Mouse (Mus musculus): ENCODE data around the gene Dusp16. TPM values are rescaled to one million over a fixed set of nuclear protein-coding genes. Genes with fewer than 3 reads are reported as not detected.

The Dusp16 gene
- polyA plus RNA-seq, 1 experiment = 4.8 TPM

DNA sequence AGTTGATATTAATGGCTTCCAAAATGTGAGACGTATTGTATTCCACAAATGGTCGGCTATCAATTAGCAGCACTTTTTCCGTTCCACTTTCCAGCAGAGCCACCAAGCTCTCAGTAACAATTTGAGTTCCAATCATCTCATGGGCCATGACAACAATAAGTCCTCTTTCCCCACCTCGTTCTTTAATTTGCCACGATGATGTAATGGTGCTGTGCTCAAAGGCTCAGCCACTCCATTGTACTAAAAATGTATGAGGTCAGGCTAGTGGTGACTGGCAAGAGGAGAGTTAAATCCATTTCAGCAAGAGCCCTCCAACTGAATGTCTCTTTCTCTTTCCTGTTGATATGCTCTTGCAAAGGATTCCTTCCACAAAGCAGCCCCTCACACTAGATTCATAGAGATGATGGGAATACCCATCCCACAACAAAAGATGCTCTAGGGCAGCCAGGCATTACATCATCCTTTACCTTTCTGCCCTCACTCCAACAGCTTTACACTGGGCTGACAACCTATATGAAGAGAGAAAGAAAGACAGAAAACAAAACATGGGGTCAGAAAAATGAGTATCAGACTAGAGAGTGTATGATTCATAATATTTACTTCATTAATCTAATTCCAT lies 31.4 kb downstream of the Dusp16 start:
- no peak overlapping the region for H3K4me3 ChIP-seq
- peaks cover 3% of the 10 kb centered on the region for H3K36me3 ChIP-seq (ENCODE audit: control insufficient read depth, insufficient read depth)
- no peak overlapping the region for H3ac ChIP-seq (ENCODE audit: control insufficient read depth, insufficient read length)
- H3K4me2 ChIP-seq (ENCODE audit: low read depth) = no peak overlapping the region
- no peaks in the 10 kb centered on the region for H3K27me3 ChIP-seq (ENCODE audit: control insufficient read depth, insufficient read depth, insufficient read length)
- peaks cover 25% of the 10 kb centered on the region for H3K79me2 ChIP-seq (ENCODE audit: control insufficient read depth, insufficient read depth)
- no peak for TF ChIP-seq MAX (IDR thresholded peaks at IDR 0.05; ENCODE audit: low read depth)
- no peak for TF ChIP-seq USF1 (IDR thresholded peaks at IDR 0.05; ENCODE audit: low read depth)
- no peak for TF ChIP-seq TCF3 (IDR thresholded peaks at IDR 0.05; ENCODE audit: insufficient read length, low read depth)
- no peak for TF ChIP-seq SRF (IDR thresholded peaks at IDR 0.05; ENCODE audit: control insufficient read depth, insufficient read length, low read depth)
- TF ChIP-seq MYOD1 (IDR thresholded peaks at IDR 0.05; ENCODE audit: control insufficient read depth in 1 of 3, insufficient read length in 2 of 3, low read depth in 2 of 3) = no peak
- no peak for TF ChIP-seq POLR2A (IDR thresholded peaks at IDR 0.05; ENCODE audit: insufficient read length, low read depth)
- TF ChIP-seq E2F4 (IDR thresholded peaks at IDR 0.05; ENCODE audit: insufficient read depth) = no peak
- TF ChIP-seq TCF12 (IDR thresholded peaks at IDR 0.05; ENCODE audit: insufficient read depth, poor library complexity, severe bottlenecking) = no peak
- TF ChIP-seq MYOG (IDR thresholded peaks at IDR 0.05; ENCODE audit: control insufficient read depth in 1 of 3, insufficient read depth in 1 of 3, insufficient read length in 2 of 3, low read depth in 2 of 3) = no peak

DNA sequence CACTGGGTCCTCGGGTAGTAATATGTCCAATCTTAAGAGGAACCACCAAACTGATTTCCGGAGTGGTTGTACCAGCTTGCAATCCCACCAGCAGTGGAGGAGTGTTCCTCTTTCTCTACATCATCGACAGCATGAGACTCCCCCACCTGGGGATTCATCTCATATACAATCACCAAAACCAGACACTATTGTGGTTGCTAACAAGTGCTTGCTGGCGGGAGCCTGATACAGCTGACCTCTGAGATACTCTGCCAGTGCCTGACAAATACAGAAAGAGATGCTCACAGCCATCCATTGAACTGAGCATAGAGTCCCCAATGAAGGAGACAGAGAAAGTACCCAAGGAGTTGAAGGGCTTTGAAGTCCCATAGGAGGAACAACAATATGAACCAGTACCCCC lies 36.4 kb downstream of the Dusp16 start:
- H3K79me2 ChIP-seq (ENCODE audit: control insufficient read depth, insufficient read depth) = peaks cover under 1% of the 10 kb centered on the region
- H3K4me3 ChIP-seq = no peak overlapping the region
- peaks cover 3% of the 10 kb centered on the region for H3K36me3 ChIP-seq (ENCODE audit: control insufficient read depth, insufficient read depth)
- TF ChIP-seq MYOG (IDR thresholded peaks at IDR 0.05; ENCODE audit: control insufficient read depth in 1 of 3, insufficient read depth in 1 of 3, insufficient read length in 2 of 3, low read depth in 2 of 3) (no peak), REST (IDR thresholded peaks at IDR 0.05; ENCODE audit: insufficient read depth, insufficient read length) (no peak), MAX (IDR thresholded peaks at IDR 0.05; ENCODE audit: low read depth) (no peak), MYOD1 (IDR thresholded peaks at IDR 0.05; ENCODE audit: control insufficient read depth in 1 of 3, insufficient read length in 2 of 3, low read depth in 2 of 3) (no peak), SRF (IDR thresholded peaks at IDR 0.05; ENCODE audit: control insufficient read depth, insufficient read length, low read depth) (no peak), CEBPB (IDR thresholded peaks at IDR 0.05; ENCODE audit: insufficient read depth, poor library complexity, severe bottlenecking) (no peak), POLR2AphosphoS2 (IDR thresholded peaks at IDR 0.05; ENCODE audit: insufficient read length, low read depth) (no peak), TCF12 (IDR thresholded peaks at IDR 0.05; ENCODE audit: insufficient read depth, poor library complexity, severe bottlenecking) (no peak), E2F4 (IDR thresholded peaks at IDR 0.05; ENCODE audit: insufficient read depth) (no peak), USF1 (IDR thresholded peaks at IDR 0.05; ENCODE audit: low read depth) (no peak), POLR2A (IDR thresholded peaks at IDR 0.05; ENCODE audit: insufficient read length, low read depth) (no peak), TCF3 (IDR thresholded peaks at IDR 0.05; ENCODE audit: insufficient read length, low read depth) (no peak)
- no peak overlapping the region for H3ac ChIP-seq (ENCODE audit: control insufficient read depth, insufficient read length)
- no peak overlapping the region for H3K4me2 ChIP-seq (ENCODE audit: low read depth)
- no peaks in the 10 kb centered on the region for H3K27me3 ChIP-seq (ENCODE audit: control insufficient read depth, insufficient read depth, insufficient read length)

DNA sequence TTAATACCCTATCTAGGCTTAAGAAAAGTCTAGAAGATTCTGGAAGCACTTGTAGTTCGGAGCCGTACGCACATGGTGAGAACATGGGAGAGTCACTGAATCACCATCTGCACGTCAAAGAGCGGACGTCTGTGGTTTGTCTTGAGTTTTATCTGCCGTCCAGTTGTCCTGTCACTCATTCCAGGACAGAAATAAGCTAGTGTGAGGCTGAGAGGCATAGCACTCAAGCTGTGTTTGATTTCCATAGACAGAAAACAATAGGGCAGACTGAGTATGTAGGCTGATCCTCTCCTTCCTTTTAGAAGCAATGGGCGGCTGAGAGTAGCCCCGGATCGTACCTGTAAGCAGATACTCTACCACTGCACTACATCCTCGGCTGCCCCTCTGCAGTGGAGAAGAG lies 38.6 kb downstream of the Dusp16 start:
- H3K4me2 ChIP-seq (ENCODE audit: low read depth) = no peak overlapping the region
- H3K27me3 ChIP-seq (ENCODE audit: control insufficient read depth, insufficient read depth, insufficient read length) = no peaks in the 10 kb centered on the region
- TF ChIP-seq POLR2AphosphoS2 (IDR thresholded peaks at IDR 0.05; ENCODE audit: insufficient read length, low read depth) (no peak), E2F4 (IDR thresholded peaks at IDR 0.05; ENCODE audit: insufficient read depth) (no peak), USF1 (IDR thresholded peaks at IDR 0.05; ENCODE audit: low read depth) (no peak), SRF (IDR thresholded peaks at IDR 0.05; ENCODE audit: control insufficient read depth, insufficient read length, low read depth) (no peak), CEBPB (IDR thresholded peaks at IDR 0.05; ENCODE audit: insufficient read depth, poor library complexity, severe bottlenecking) (no peak), REST (IDR thresholded peaks at IDR 0.05; ENCODE audit: insufficient read depth, insufficient read length) (no peak), MYOD1 (IDR thresholded peaks at IDR 0.05; ENCODE audit: control insufficient read depth in 1 of 3, insufficient read length in 2 of 3, low read depth in 2 of 3) (peak; percentile 78 to 90 (median 87)), MYOG (IDR thresholded peaks at IDR 0.05; ENCODE audit: control insufficient read depth in 1 of 3, insufficient read depth in 1 of 3, insufficient read length in 2 of 3, low read depth in 2 of 3) (peak in 2 of 3 experiments; percentile 30 to 82), TCF3 (IDR thresholded peaks at IDR 0.05; ENCODE audit: insufficient read length, low read depth) (no peak), POLR2A (IDR thresholded peaks at IDR 0.05; ENCODE audit: insufficient read length, low read depth) (no peak), MAX (IDR thresholded peaks at IDR 0.05; ENCODE audit: low read depth) (no peak), TCF12 (IDR thresholded peaks at IDR 0.05; ENCODE audit: insufficient read depth, poor library complexity, severe bottlenecking) (no peak)
- no peak overlapping the region for H3ac ChIP-seq (ENCODE audit: control insufficient read depth, insufficient read length)
- peaks cover 3% of the 10 kb centered on the region for H3K36me3 ChIP-seq (ENCODE audit: control insufficient read depth, insufficient read depth)
- H3K79me2 ChIP-seq (ENCODE audit: control insufficient read depth, insufficient read depth) = peaks cover 5% of the 10 kb centered on the region
- H3K4me3 ChIP-seq = no peak overlapping the region

DNA sequence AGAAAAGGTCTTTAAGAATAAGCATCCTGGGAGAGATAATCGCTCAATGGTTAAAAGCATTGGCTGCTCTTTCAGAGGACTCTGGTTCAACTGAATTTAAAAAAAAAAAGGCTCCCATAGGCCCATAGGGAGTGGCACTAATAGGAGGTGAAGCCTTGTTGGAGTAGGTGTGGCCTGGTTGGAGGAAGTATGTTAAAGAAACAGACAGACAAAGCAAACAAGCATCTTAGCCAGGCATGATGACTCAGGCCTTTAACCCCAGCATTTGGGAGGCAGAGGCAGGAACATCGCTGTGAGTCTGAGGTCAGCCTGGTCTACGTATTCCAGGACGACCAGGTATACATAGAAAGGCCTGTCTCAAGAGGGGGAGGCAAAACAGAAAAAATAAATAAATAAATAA lies 39.0 kb downstream of the Dusp16 start:
- Histone ChIP-seq H3K27me3 (ENCODE audit: control insufficient read depth, insufficient read depth, insufficient read length) (no peaks in the 10 kb centered on the region), H3K4me3 (no peak overlapping the region), H3K36me3 (ENCODE audit: control insufficient read depth, insufficient read depth) (peaks cover 3% of the 10 kb centered on the region), H3K79me2 (ENCODE audit: control insufficient read depth, insufficient read depth) (peaks cover 5% of the 10 kb centered on the region), H3K4me2 (ENCODE audit: low read depth) (peak overlapping the region; percentile 8), H3ac (ENCODE audit: control insufficient read depth, insufficient read length) (no peak overlapping the region)
- TF ChIP-seq USF1 (IDR thresholded peaks at IDR 0.05; ENCODE audit: low read depth) (no peak), POLR2A (IDR thresholded peaks at IDR 0.05; ENCODE audit: insufficient read length, low read depth) (no peak), REST (IDR thresholded peaks at IDR 0.05; ENCODE audit: insufficient read depth, insufficient read length) (no peak), MYOD1 (IDR thresholded peaks at IDR 0.05; ENCODE audit: control insufficient read depth in 1 of 3, insufficient read length in 2 of 3, low read depth in 2 of 3) (no peak)
